Mouse (Mus musculus) cerebellum, adult 2 months (tissue): Measurements from ENCODE around the gene Cpox.

Experiments used
- CTCF ChIP-seq: fragments of 200-500 bp; IDR thresholded peaks from 2 replicates; pipeline ENCODE4 v1.5.1; 2011; ENCODE audit warnings: low read depth, mild to moderate bottlenecking, control low read depth, low read length, moderate library complexity, borderline replicate concordance; ENCODE audit not compliant: insufficient read depth
- POLR2A ChIP-seq: fragments of 200-500 bp; IDR thresholded peaks from 2 replicates; pipeline ENCODE4 v1.6.1; 2011; ENCODE audit warnings: low read length, control low read depth, borderline replicate concordance; ENCODE audit not compliant: insufficient read depth

DNA sequence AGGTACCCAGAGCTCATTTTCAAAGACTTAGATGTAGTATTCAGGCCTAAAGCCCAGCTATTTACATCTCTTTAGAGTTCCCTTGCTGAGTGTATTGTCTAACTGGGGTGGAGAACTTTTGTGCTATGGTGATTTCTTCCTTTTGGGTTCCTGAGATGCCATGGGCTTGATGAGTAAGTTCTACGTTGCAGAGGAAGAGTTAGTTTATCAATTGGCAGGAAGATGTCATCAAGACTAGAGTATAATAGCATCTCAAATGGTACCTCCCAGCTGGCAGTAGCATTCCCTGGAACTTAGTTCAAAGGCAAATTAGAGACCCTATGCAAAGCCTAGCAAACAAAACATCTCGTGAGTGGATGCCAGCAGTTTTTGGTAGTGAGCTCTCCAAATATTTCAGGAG lies 34.2 kb upstream of the Cpox start:
- TF ChIP-seq CTCF (no peak), POLR2A (no peak)
